Mouse (Mus musculus) WW6 (cell line): ENCODE data around the gene Leo1.
"Not testable (repeated sequence)": the region's sequence is repeated elsewhere in the genome, so short reads cannot be mapped to it uniquely, and the experiment has no call there.

Experiments
- DNase-seq: peaks from one replicate; pipeline ENCODE4 v3.0.0-alpha.2; 2013; ENCODE audit warnings: low read depth, low spot score

Gene Leo1

GRCm38 (mm10) chr9:75425796-75426391 is 15.4 kb upstream of the Leo1 start:
- DNase-seq = no peak

- DNase-seq = no peak
Measured at GRCm38 (mm10) chr9:75427366-75428273, 13.7 kb upstream of the Leo1 start.

GRCm38 (mm10) chr9:75428274-75428600 is 13.1 kb upstream of the Leo1 start:
- DNase-seq = no peak

- DNase-seq = no peak
Measured at GRCm38 (mm10) chr9:75429040-75429439, 12.3 kb upstream of the Leo1 start.

DNA sequence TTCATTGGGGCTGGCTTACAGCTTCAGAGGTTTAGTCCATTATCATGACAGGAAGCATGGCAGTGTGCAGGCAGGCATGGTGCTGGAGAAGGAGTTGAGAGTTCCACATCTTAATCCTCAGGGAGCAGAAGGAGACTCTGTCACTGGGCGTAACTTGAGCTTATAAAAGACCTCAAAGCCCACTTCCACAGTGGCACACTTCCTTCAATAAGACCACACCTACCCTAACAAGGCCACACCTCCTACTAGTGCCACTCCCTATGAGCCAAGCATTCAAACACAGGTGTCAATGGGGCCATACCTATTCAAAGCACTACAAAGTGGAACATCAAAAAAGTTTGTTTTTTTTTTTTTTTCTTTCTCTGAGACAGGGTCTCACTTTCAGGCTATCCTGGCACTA is 11.7 kb upstream of the Leo1 start:
- DNase-seq = no peak

GRCm38 (mm10) chr9:75430822-75431621 is 10.3 kb upstream of the Leo1 start:
- DNase-seq = no peak

DNA sequence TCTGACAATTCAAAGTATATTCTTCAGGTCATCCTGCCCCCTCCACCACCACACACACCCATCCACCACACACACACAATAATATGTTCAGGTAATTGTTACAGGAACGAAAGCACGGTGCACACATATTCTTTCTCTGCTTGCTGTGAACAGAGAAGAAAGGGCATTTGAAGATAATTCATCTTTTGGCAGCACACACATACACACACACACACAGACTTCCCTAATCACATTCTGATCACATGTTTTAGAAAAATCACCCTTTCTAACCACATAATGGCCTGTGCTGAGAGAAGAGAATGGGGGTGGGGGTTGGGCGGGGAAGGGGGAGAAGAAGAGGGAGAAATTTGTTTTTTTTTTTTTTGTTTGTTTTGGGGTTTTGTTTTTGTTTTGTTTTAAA is 8.6 kb upstream of the Leo1 start:
- DNase-seq = no peak

GRCm38 (mm10) chr9:75434172-75434793 is 7.0 kb upstream of the Leo1 start:
- DNase-seq = no peak

DNA sequence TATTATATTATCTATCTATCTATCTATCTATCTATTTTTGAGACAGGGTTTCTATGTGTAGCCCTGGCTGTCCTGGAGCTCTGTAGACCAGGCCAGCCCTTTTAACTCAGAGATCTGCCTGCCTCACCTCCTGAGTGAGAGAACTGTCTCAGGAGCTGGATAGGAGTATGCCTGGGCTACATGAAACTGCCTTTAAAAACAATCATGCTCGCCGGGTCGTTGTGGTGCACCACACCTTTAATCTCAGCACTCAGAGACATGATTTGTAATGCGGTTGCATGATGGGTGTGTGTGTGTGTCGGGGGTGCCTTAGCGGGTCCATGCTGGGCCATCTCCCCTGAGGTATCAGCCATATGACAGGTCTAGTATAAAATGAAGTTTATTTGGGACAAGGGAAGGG is 6.5 kb upstream of the Leo1 start:
- DNase-seq = no peak

DNA sequence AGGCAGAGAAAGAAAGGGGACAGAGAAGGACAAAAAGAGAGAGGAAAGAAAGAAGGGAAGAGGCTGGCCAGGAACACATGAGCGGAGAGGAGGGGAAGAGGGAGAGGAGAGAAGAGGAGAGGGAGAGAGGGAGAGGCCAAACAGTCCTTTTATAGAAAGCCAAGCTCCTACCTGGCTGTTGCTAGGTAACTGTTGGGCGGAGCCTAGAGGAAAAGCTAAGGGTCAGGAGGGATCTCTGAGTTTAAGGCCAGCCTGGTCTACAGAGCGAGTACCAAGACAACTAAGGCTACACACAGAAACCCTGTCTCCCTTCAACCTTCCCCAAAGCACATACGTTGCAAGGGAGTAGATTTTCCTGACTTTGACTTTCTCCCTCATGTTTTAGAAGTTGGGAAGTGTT is 6.0 kb upstream of the Leo1 start:
- no peak for DNase-seq

- DNase-seq = peak; percentile 61
Measured at GRCm38 (mm10) chr9:75435918-75436317, 5.4 kb upstream of the Leo1 start.

- DNase-seq = peak; percentile 58
Measured at GRCm38 (mm10) chr9:75437653-75438385, 3.5 kb upstream of the Leo1 start.

- no peak for DNase-seq
Measured at GRCm38 (mm10) chr9:75441691-75442131, 387 bp downstream of the Leo1 start.

GRCm38 (mm10) chr9:75444981-75445380 is 3.7 kb downstream of the Leo1 start:
- DNase-seq = no peak

DNA sequence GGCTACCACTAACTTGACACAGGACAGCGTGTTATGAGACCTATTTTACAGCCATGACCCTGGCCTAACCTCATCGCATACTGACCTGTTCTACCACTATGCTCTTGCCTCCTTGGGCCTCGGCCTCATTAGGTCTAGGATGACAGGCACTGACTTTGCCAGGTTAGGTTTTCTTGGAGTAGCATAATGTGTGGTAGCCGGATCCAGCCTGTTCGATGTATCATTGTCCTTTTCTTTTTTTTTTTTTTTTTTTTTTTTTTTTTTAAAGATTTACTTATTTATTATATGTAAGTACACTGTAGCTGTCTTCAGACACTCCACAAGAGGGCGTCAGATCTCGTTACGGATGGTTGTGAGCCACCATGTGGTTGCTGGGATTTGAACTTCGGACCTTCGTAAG is 5.2 kb downstream of the Leo1 start:
- not testable (repeated sequence) for DNase-seq

DNA sequence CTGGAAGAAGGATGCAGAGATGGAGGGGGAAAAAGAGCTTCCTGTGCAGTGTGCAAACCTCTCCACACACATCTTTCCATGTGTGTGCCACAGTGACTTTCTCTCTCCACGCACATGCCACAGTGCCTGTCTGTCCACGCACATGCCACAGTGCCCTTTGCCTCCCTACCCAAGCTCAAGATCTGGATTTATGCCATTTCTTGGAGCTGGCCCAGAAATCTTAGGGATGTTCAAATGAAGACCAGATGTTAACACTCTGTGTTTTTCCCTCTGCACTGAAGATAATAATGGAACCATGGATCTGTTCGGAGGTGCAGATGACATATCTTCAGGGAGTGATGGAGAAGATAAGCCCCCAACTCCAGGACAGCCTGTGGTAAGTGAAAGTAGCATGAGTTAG is 6.7 kb downstream of the Leo1 start:
- no peak for DNase-seq

GRCm38 (mm10) chr9:75453994-75454393 is 12.7 kb downstream of the Leo1 start:
- no peak for DNase-seq

- DNase-seq = no peak
Measured at GRCm38 (mm10) chr9:75455684-75456083, 14.4 kb downstream of the Leo1 start.

DNA sequence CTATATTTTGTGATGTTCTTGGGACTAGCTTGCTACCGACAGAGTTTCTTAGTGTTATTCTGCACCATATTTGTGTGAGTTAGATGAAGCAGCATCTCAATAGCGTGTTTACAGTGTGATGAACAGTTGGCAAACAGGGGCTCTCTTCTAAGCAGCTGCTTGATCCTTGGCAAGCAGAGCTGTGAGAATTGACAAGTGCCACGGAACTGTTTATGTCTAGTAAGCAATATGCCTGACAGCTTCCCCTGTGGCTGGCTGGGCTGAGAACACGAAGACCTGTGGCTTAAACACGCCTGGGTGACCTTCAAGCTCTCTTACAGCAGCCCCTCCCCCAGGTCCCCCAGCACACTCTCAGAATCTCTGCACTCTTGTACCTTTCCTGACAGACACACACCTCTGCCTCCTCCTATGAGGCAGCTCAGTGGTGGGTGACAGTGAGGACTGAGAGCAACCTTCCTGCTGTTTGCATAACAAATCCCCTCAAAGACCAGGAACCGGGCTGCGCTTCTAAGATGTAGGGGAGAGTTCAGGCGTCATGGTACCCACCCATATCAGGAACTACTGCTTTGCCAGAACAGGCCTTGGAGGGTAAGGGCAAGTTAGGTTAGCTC is 21.8 kb downstream of the Leo1 start:
- no peak for DNase-seq

GRCm38 (mm10) chr9:75465856-75466255 is 24.5 kb downstream of the Leo1 start:
- DNase-seq = no peak

GRCm38 (mm10) chr9:75466641-75467040 is 25.3 kb downstream of the Leo1 start:
- DNase-seq = no peak
